Mouse (Mus musculus): Measurements from ENCODE around the gene Ccn2. TPM values are rescaled to one million over a fixed set of nuclear protein-coding genes. Genes with fewer than 3 reads are reported as not detected.

Ccn2 gene
- polyA plus RNA-seq, 1 experiment from 2014 or later = 7.5 TPM

- no peaks in the 10 kb centered on the region for H3K27me3 ChIP-seq
- ATAC-seq (ENCODE audit: insufficient number of reproducible peaks, insufficient read depth, low FRiP score, low TSS enrichment, low read depth) = no peak
- no peak overlapping the region for H3K4me3 ChIP-seq (replicated peaks)
- no peak overlapping the region for H3K27ac ChIP-seq
- no peak overlapping the region for H3K4me2 ChIP-seq
- no peak overlapping the region for H3K9ac ChIP-seq (replicated peaks)
- H3K9me3 ChIP-seq = no peaks in the 10 kb centered on the region
- no peaks in the 10 kb centered on the region for H3K36me3 ChIP-seq
- 82% methylated on average over 11 of the region's 11 CpGs for WGBS
- H3K4me1 ChIP-seq (replicated peaks) = peaks cover 25% of the 10 kb centered on the region
Observed at GRCm38 (mm10) chr10:24642796-24643580, 47.7 kb downstream of the Ccn2 start.

GRCm38 (mm10) chr10:24645169-24645568 lies 49.9 kb downstream of the Ccn2 start:
- Histone ChIP-seq H3K4me3 (replicated peaks) (no peak overlapping the region), H3K9me3 (no peaks in the 10 kb centered on the region), H3K4me2 (no peak overlapping the region), H3K27me3 (no peaks in the 10 kb centered on the region), H3K36me3 (no peaks in the 10 kb centered on the region), H3K4me1 (replicated peaks) (peaks cover 6% of the 10 kb centered on the region; the same call in 1 of the 2 replicates), H3K9ac (replicated peaks) (no peak overlapping the region), H3K27ac (no peak overlapping the region)
- no peak for ATAC-seq (ENCODE audit: insufficient number of reproducible peaks, insufficient read depth, low FRiP score, low TSS enrichment, low read depth)
- WGBS = 91% methylated on average over 8 of the region's 8 CpGs

Other genes with a start within 250 kb of the Ccn2 start
- 3.3 and 3.6 TPM in 2 replicates for gene Enpp1, start 116.7 kb downstream of the Ccn2 start, polyA plus RNA-seq (2016; fragmentation: Nextera tagmentation; extraction: Ambion mirVana)
- gene Enpp3, start 247.4 kb downstream of the Ccn2 start, polyA plus RNA-seq (2016; fragmentation: Nextera tagmentation; extraction: Ambion mirVana) = 6.3 and 7.9 TPM in 2 replicates

All from limb, embryonic 12.5 days (tissue).